Mouse (Mus musculus): ENCODE data around the gene Hoxd11. TPM values are rescaled to one million over a fixed set of nuclear protein-coding genes. Genes with fewer than 3 reads are reported as not detected.

Gene Hoxd11
- polyA plus RNA-seq, 1 experiment, result not detected

DNA sequence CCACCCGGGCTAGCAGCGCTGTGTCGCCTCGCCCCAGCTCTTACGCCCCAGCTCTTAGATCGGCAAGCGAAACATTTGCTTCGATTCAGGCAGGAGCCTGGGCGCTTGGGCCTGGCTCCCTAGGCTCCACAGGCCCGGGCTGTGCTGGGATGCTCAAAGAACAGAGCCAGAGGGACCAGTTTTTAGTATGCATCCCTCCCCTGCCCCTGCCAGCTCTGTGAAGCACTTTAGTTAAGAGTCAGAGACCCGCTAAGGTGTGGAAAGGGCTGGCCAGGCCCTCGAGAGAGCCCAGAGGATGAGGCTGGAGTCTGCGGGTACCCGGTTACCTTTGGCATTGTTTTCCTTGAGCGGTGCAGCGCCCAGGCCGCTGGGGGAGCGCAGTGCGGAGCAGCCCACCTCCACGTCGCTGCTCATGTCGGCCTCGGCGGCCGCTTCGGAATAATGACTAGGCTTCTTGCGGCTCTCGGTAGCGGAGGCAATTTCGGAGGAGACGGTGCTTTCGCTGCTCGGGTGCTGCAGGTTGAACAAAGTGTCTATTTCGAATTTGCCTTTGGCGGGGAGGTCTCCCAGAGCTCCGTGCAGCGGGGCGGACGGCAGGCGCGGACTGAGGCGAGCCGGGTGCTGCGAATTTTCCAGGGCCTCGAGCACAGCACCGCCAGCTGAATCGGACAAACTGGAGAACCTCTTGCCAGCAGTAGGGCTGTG, 20.5 kb upstream of the Hoxd11 start:
- no peak for TF ChIP-seq GATA1 (IDR thresholded peaks at IDR 0.05; ENCODE audit: low read length)

DNA sequence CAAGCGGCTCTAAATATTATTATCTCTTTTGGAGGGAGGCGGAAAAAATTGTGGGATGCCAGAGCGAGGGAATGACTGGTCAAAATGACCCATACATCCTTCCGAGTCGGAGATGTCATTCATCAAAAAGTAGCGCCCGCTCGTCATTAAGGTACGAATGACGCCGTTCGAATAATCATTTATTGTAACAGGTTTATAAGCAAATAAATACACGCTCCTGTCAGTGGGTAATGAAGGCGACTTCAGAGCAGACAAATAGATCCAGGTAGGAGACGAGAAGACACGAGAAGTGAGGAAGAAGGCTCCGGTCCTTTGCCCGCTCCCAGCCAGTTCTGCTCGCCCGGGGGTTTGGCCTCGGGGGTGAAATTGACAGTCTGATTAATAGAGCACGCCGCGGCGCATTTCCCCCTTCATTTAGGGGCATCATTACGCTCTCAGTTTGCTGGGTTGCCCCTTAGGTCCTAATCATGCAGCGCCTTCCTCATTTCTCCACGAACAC, 19.8 kb upstream of the Hoxd11 start, which contains the start of gene Evx2:
Evx2 (minus strand) TSS at position 51 of the 499 bp plus-strand sequence.
- TF ChIP-seq GATA1 (IDR thresholded peaks at IDR 0.05; ENCODE audit: low read length), result no peak

DNA sequence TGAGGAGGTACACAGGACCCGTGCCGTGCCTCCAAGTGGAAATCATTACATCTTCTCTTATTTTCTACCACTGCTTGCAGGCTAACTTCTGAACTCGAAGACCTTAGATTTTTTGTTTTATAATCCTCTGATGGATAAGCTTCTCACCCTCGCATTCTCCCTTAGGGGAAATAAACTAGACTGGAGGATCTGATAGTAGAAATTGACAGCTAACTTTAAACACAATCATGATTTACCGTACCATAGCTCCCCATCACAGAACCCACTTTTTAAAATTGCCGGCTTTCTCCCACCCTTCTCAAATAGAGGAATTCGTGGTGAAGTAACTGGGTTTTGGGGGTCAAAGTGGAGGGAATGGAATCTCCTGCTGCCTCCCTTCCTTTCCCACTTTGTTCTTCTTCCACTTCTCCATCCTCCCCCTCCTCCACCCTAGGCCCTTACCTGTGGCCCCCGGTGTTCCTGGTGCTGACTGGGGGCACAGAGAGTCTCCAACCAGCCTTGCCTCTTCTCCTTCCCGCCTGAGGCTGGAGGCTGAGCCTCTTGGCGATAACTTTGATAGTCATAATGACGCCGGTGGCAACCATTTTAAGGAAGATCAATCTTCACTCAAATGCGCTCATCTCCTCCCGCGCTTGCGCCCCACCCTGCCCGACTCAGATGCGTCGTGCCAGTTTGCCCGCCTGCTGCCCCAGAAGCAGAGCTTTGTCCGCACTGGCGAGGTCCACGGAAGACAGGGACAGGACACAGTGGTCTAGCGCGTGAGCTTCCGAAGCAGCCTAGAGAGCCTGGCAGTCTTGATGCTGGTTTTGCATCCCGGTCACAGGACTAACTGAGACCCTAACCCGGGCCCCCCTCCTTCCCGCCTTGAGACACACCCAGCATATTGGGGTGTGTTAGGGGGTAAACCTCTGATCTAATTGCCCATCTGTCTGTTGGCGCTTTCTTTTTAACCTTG, 18.7 kb upstream of the Hoxd11 start:
- TF ChIP-seq GATA1 (IDR thresholded peaks at IDR 0.05; ENCODE audit: low read length), result no peak

DNA sequence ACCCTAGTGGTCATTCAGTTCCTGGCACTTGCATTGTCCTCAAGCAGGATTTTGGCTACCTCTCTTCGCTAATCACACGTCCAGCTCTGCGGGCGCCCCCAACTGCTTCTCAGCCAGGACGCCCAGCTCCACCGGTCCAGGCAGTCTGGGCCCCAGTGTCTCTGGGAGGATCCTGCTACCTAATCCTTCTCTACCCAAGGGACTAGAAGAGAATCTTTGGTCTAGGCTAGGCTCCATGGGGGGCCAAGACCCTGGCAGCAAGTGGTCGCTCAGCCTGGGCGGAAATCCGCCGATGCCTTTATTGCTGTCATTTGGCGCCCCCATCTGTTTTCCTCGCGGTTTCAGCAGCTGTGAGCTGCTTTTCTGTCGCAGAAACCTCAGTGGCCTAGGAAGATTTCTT, 17.7 kb upstream of the Hoxd11 start:
- no peak for TF ChIP-seq GATA1 (IDR thresholded peaks at IDR 0.05; ENCODE audit: low read length)

DNA sequence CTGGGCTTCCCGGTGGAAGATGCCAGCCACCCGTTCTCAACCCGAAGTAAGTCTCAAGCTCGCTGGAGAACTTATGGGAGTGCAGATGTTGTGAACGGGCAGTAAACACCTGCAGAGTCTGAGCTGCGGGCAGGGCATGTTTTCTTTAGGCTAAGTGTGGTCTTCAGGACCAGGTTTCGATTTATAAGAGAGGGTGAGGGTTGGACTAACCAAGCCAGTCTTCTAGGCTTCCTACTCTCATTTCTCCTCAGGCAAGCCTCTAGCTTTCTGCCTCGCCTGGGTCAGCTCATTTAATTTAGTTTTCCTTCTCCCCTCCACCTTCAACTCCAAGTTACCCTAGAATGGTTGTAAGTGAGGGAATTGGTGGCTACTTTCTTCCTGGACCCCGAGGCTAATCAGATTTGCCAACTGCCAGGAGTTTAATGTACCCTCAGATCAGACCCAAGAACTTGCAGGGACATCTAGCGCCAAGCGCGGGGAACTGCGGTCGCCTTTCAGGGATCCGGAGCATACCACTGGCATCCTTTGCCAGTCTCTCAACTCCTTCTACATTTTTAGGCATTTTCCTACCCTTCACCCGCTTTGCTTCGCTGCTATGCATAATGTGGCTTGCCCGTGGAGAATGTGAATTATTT, 15.9 kb upstream of the Hoxd11 start:
- no peak for TF ChIP-seq GATA1 (IDR thresholded peaks at IDR 0.05; ENCODE audit: low read length)

DNA sequence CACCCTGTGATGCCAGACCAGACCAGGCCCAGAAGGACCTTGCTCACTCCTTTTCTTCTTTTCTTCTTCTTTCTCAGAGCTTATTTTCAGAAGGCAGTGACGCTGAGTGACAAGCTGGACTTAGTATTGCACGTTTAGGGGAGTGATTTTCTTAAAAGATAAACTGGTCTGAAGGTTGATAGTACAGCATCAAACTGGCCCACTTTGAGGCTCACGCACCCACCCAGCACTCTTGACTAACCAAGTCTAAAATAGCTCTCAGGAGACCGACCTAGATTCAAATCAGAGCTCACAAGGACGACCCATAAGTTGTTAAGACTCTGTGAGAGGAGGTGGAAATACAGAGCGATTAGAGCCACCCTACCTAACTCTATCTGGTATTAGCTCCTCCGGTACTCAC, 12.9 kb upstream of the Hoxd11 start:
- no peak for TF ChIP-seq GATA1 (IDR thresholded peaks at IDR 0.05; ENCODE audit: low read length)

DNA sequence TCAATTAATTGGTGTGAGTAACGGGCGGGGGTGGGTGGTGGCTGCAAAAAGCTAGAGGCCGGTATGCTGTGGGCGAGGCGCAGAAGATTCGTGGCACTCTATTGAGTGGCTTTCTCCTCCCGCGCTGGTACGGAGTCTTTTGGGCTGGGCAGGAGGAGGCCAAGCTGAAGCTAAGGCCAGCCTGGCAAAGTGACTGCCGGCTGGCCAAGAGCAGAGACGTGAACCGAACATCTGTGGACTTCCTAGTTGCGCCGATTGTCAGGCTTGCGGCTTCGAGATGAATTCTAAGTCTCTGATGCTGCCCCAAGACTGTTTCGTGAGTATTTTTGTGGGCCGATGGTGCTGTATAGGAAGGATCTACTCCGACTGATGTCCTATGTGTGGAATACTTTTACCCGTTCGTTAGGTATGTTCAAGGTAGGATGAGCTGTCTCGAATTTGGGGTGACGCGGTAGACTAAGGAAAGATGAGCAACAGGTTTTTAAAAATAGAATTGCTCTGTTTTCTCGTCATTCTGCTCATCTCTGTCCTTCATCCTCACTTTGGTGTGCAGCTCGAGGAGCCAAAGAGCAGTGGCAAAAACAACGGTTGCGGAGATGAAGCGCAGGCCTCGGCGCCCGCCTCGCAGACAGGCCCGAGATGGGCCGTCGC, 12.0 kb upstream of the Hoxd11 start:
- no peak for TF ChIP-seq GATA1 (IDR thresholded peaks at IDR 0.05; ENCODE audit: low read length)

DNA sequence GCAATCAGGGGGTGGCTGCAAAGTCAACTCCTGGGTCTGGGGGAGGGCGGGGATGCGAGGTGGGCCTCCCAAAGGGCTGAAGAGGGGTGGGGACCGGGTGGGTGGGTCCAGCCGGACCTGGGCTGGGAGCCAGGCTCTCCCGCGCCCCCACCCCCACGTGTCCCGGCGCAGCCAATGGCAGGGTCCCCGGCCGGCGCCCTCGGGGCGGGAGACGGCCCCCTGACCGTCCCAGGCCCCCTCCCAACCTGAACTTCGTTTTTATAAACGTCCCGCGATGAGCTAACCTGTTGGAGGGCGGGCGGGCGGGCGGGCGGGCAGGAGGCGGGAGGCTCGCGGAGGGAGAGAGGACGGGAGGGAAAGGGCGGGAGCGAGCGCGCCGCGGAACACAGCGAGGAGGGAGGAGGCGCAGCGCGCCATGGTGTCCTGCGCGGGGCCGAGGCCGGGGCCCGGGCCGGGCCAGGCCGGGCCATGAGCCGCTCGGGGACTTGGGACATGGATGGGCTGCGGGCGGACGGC, 11.5 kb upstream of the Hoxd11 start, which contains the start of gene Hoxd13:
Hoxd13 (plus strand) TSS at position 469 of the 516 bp plus-strand sequence.
- TF ChIP-seq GATA1 (IDR thresholded peaks at IDR 0.05; ENCODE audit: low read length), result no peak

DNA sequence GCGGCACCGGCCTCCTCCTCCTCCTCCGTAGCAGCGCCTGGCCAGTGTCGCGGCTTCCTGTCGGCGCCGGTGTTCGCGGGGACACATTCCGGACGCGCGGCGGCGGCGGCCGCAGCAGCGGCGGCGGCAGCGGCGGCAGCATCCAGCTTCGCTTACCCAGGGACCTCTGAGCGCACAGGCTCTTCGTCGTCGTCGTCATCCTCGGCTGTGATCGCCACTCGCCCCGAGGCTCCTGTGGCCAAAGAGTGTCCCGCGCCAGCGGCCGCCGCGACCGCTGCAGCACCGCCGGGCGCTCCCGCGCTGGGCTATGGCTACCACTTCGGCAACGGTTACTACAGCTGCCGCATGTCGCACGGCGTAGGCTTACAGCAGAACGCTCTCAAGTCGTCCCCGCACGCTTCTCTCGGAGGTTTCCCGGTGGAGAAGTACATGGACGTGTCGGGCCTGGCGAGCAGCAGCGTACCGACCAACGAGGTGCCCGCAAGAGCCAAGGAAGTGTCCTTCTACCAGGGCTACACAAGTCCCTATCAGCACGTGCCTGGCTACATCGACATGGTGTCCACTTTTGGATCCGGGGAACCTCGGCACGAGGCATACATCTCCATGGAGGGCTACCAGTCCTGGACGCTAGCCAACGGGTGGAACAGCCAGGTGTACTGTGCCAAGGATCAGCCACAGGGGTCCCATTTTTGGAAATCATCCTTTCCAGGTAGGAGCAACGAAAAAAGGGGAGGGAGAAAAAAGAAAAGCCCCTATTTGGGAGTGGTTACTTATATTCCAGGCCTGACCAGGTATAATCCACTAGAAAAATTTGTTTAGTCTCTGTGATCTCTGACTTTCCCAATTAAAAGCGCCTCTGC, 10.8 kb upstream of the Hoxd11 start:
- TF ChIP-seq GATA1 (IDR thresholded peaks at IDR 0.05; ENCODE audit: low read length), result no peak

DNA sequence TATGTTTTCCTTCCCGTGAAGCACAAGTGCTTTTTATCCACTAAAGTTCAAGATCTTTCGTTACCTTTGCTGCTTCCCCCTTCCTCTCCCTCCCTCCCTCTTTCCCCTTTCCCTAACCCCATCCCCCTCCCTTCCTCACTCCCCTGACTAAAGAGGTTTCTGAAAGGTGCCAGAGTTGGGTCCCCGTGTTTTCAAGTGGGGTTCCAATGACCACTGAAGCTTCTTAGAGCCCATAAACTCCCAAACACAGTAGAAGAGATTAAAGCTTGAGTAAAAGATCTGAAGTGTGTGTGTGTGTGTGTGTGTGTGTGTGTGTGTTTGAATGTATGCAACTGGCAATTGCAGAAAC, 10.2 kb upstream of the Hoxd11 start:
- TF ChIP-seq GATA1 (IDR thresholded peaks at IDR 0.05; ENCODE audit: low read length), result no peak

DNA sequence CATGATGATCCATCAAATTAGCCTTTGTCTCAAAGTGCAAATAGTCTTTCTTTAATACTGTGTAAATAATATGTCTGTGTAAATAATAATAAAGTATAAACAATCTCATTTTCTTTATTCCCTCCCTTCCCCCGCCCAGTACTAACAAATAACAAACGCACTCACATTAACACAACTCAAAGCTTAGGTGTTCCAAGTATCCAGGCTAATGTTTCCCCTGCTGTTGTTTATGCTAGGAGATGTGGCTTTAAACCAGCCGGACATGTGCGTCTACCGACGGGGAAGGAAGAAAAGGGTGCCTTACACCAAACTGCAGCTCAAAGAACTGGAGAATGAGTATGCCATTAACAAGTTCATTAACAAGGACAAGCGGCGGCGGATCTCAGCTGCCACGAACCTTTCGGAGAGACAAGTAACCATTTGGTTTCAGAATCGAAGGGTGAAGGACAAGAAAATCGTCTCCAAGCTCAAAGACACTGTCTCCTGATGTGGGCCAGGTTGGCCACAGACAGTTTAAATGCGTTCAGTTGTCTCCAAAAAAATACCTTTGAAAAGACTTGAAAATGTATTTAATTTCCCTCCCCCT, 9.6 kb upstream of the Hoxd11 start:
- TF ChIP-seq GATA1 (IDR thresholded peaks at IDR 0.05; ENCODE audit: low read length), result no peak

DNA sequence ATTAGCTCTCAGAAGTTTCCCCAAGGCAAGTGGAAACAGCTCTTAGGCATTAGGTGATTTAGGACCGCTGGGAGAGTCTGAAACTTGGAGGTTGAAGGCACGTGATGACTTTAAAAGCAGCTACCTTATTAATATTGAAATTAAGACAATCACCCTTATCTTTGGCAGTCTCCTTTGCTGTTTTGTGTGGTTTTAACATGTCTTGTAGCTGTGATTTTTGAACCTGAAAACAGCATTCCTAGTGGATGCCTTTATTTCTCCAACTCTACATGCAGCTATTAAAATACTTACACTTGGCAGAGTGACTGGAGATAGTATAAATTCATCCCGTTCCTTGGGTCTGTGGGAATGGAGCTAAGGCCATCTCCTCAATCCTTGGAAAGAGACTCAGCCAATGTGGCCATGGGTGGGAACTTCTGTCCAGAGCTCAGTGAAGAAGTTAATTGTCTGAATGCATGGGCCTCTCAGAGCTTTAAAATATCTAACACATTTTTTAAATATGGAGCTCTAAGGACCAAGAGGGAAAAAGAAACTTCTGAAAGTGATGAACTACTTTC, 8.6 kb upstream of the Hoxd11 start:
- TF ChIP-seq GATA1 (IDR thresholded peaks at IDR 0.05; ENCODE audit: low read length), result no peak

DNA sequence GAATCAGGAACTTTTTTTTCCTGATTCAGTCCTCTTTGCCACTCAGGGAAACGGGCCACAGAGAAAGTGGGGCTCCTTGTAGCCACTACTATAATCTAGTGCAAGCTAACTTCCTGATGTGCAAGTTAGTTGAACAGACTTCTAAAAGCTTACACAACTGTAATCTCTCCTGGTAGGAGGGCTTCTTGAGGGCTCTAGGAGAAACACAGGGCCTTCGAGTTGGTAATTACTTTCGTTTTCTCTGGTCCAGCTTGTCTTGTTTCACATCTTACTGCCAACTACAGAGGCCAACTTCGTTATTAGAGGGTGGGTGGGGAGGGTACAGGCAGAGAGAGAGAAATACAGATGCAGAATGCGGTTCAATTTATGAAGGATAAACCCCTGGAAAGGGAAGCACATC, 7.5 kb upstream of the Hoxd11 start:
- TF ChIP-seq GATA1 (IDR thresholded peaks at IDR 0.05; ENCODE audit: low read length), result no peak
